20 mouse cellular contexts compared by ENCODE assay signal in the genomic region with DNA sequence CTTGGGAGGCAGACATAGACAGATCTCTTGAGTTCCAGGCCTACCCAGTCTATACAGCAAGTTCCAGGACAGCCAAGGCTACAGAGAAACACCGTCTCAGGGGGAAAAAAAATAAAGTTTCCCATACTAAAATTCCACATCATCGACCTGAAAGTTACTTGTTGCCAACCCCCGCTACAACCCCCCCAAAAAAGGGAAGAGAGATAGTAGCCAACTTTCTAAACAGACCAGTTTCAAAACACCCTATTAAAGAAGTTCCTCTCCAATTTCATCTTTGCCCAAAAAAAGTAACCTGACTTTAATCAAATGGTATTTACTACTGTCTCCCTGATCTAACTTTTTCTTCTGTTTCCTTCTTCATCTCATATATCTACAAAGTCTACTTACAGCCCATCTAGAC. TPM values are rescaled to one million over a fixed set of nuclear protein-coding genes. Genes with fewer than 3 reads are reported as not detected.
DNase-seq lines count a peak whose midpoint lies in the region; ATAC-seq and TF ChIP-seq lines count a peak whose summit lies in the region.
"Had no signal": no experiment of that assay in that cellular context is flagged by ENCODE, and none has a peak within 500 bp of the region (broad histone marks: within the 10 kb centered on the region; RNA-seq: fewer than 3 reads in every experiment).

No protein-coding gene starts in this region.

- H3K36me3 ChIP-seq in CH12.LX (replicated peaks in 1 of 2; ENCODE audit: control insufficient read depth in 1 of 2, insufficient read depth in 1 of 2, low read length in 1 of 2): peaks cover 8 to 36% of the 10 kb centered on the region in 2 experiments

- TF ChIP-seq RAD21 in CH12.LX (IDR thresholded peaks at IDR 0.05; ENCODE audit: low read depth, low read length): no peak

- no peaks in the 10 kb centered on the region for H3K9me3 ChIP-seq in CH12.LX (replicated peaks; ENCODE audit: low read length)
- H3K9me3 ChIP-seq: embryonic facial prominence, embryonic 10.5 days; embryonic facial prominence, embryonic 12.5 days; forebrain, embryonic 13.5 days; forebrain, embryonic 15.5 days had no signal

- H3K4me3 ChIP-seq in CH12.LX (replicated peaks in 1 of 3; ENCODE audit: low read depth in 2 of 3, low read length in 2 of 3, poor library complexity in 1 of 3): no peak overlapping the region
- H3K4me3 ChIP-seq: embryonic facial prominence, embryonic 10.5 days; embryonic facial prominence, embryonic 12.5 days; forebrain, embryonic 13.5 days; forebrain, embryonic 15.5 days had no signal

- H3K79me2 ChIP-seq in CH12.LX (replicated peaks; ENCODE audit: control insufficient read depth, extremely low read depth, insufficient read depth, poor library complexity, severe bottlenecking): peaks cover 74% of the 10 kb centered on the region

- no peak for TF ChIP-seq CTCF in CH12.LX (conservative IDR thresholded peaks at IDR 0.05 in 1 of 2, IDR thresholded peaks at IDR 0.05 in 1 of 2; ENCODE audit: low read depth in 2 of 2, low read length in 2 of 2)

- peak; percentile 82 for ATAC-seq in megakaryocyte, adult 5-6 weeks (ENCODE audit: poor library complexity, severe bottlenecking)
- ATAC-seq: CD4-positive, CD25-positive, alpha-beta regulatory T cell, adult 4 months; forebrain, embryonic 13.5 days; forebrain, embryonic 15.5 days; forebrain, postnatal 0 days had no signal

- TF ChIP-seq POLR2A in CH12.LX (IDR thresholded peaks at IDR 0.05; ENCODE audit: low read depth, low read length): no peak

- no peaks in the 10 kb centered on the region for H3K27me3 ChIP-seq in CH12.LX (replicated peaks)
- H3K27me3 ChIP-seq: embryonic facial prominence, embryonic 12.5 days; forebrain, embryonic 13.5 days; forebrain, embryonic 15.5 days had no signal

- no peak overlapping the region for H3K27ac ChIP-seq in CH12.LX (ENCODE audit: insufficient read depth, low read depth)
- H3K27ac ChIP-seq: embryonic facial prominence, embryonic 10.5 days; embryonic facial prominence, embryonic 12.5 days; forebrain, embryonic 13.5 days; forebrain, embryonic 15.5 days had no signal

- H3K4me2 ChIP-seq in CH12.LX (ENCODE audit: insufficient read depth, low read depth, poor library complexity, severe bottlenecking): 0 out of 2 replicates have a peak overlapping the region, but pooled peaks have one; percentile 38
- H3K4me2 ChIP-seq: embryonic facial prominence, embryonic 12.5 days; forebrain, embryonic 13.5 days; forebrain, embryonic 15.5 days had no signal

- dilution Hi-C loops in CH12.LX (cut with MboI; ENCODE audit: extremely low pct_ligation_motif_present, extremely low pct_unique_long_range_greater_than_20kb, low sequenced_read_pairs): no loop called here

- no peak overlapping the region for H3K9ac ChIP-seq in CH12.LX (ENCODE audit: insufficient read depth, low read depth)
- H3K9ac ChIP-seq: embryonic facial prominence, embryonic 12.5 days; forebrain, embryonic 13.5 days; forebrain, embryonic 15.5 days; forebrain, postnatal 0 days had no signal

- peaks cover 2 to 61% of the 10 kb centered on the region in 2 experiments for H3K4me1 ChIP-seq in CH12.LX (ENCODE audit: control insufficient read depth in 1 of 2, insufficient read depth in 2 of 2)
- H3K4me1 ChIP-seq: embryonic facial prominence, embryonic 10.5 days; embryonic facial prominence, embryonic 12.5 days had no signal

- TF ChIP-seq EP300 in CH12.LX (IDR thresholded peaks at IDR 0.05; ENCODE audit: low read length): no peak

- DNase-seq in A20 (ENCODE audit: low read depth, low spot score) (peak; percentile 30), CH12.LX (ENCODE audit: extremely low read depth) (no peak)
- no peak for DNase-seq in adrenal gland, adult (ENCODE audit: inconsistent age in 2 of 2, low spot score in 1 of 2)
- DNase-seq in ovary, postnatal 36 days (ENCODE audit: low spot score): no peak
- DNase-seq: adrenal gland, adult 8-10 months; adrenal gland, postnatal 14 days; adrenal gland, postnatal 36 days; B cell, adult 2 months; cerebellum, adult 11-12 months; cerebellum, adult 2 months; cerebellum, adult 9-10 months; cerebellum, postnatal 10 days; cerebellum, postnatal 25 days; forebrain, postnatal 0 days had no signal

- in situ Hi-C loops in CH12.LX (cut with MboI; ENCODE audit: low pct_ligation_motif_present, low pct_unique_long_range_greater_than_20kb, low sequenced_read_pairs): no loop called here

TF ChIP-seq in CH12.LX, 34 proteins besides CTCF, POLR2A, EP300 and RAD21:
- TF ChIP-seq ZKSCAN1 (IDR thresholded peaks at IDR 0.05; ENCODE audit: borderline replicate concordance, low read depth, low read length) (no peak), E2F4 (IDR thresholded peaks at IDR 0.05; ENCODE audit: insufficient replicate concordance, low read depth, low read length) (no peak), GABPA (IDR thresholded peaks at IDR 0.05; ENCODE audit: insufficient replicate concordance, low read depth, low read length) (no peak)
TF ChIP-seq in CH12.LX: peak in this region for 0.

RNA-seq across cellular contexts. Expression of gene Gpbp1, which starts 22.6 kb away (rescaled TPM):
- total RNA-seq in CH12.LX (2012; rRNA removed): 43.3 and 50.4 TPM in 2 replicates
- total RNA-seq in CH12.LX (2014; rRNA removed): 96.1 and 107 TPM in 2 replicates
- 85.7 and 99.6 TPM in 2 replicates for polyA plus RNA-seq in CH12.LX (2012; ENCODE audit: insufficient read length, low read depth)
- total RNA-seq in megakaryocyte, adult 5-6 weeks (2015): 92.4 and 96.8 TPM in 2 replicates
- 136 and 150 TPM in 2 replicates for total RNA-seq in megakaryocyte, adult 5-6 weeks (2017)
